Mouse (Mus musculus) small intestine, adult 2 months (tissue): ENCODE measurements around the gene Ruvbl2. TPM values are rescaled to one million over a fixed set of nuclear protein-coding genes. Genes with fewer than 3 reads are reported as not detected.

Source experiments
- H3K27ac ChIP-seq: fragments of 200-500 bp; 2 replicates; pipeline ENCODE4 v1.5.1; 2012; ENCODE audit warnings: low read depth, low read length, control low read depth, inconsistent platforms; ENCODE audit not compliant: insufficient read depth
- H3K27me3 ChIP-seq: fragments of 200-500 bp; 2 replicates; pipeline ENCODE4 v1.6.1; 2012; ENCODE audit warnings: mild to moderate bottlenecking, moderate library complexity, low read length, inconsistent platforms; ENCODE audit not compliant: control insufficient read depth, insufficient read depth
- H3K36me3 ChIP-seq: fragments of 200-500 bp; 2 replicates; pipeline ENCODE4 v1.6.1; 2012; ENCODE audit warnings: mild to moderate bottlenecking, low read length, control low read depth, inconsistent platforms; ENCODE audit not compliant: control insufficient read depth, insufficient read depth
- H3K4me1 ChIP-seq: fragments of 200-500 bp; 2 replicates; pipeline ENCODE4 v1.6.1; 2012; ENCODE audit warnings: low read length, inconsistent platforms, mixed read lengths; ENCODE audit not compliant: control insufficient read depth, insufficient read depth, insufficient read length
- H3K4me3 ChIP-seq: fragments of 200-500 bp; 2 replicates; pipeline ENCODE4 v1.5.1; 2012; ENCODE audit warnings: low read depth, mild to moderate bottlenecking, control low read depth, inconsistent platforms, low read length, moderate library complexity
- CTCF ChIP-seq: fragments of 200-500 bp; IDR thresholded peaks from 2 replicates; pipeline ENCODE4 v1.5.1; 2012; ENCODE audit warnings: low read depth, mild to moderate bottlenecking, control low read depth, inconsistent platforms, low read length, moderate library complexity, mixed read lengths; ENCODE audit not compliant: insufficient replicate concordance, insufficient read length; ENCODE audit errors: extremely low read depth
- POLR2A ChIP-seq: fragments of 200-500 bp; IDR thresholded peaks from 2 replicates; pipeline ENCODE4 v1.6.1; 2012; ENCODE audit warnings: low read depth, mild to moderate bottlenecking, control low read depth, inconsistent platforms, low read length, moderate library complexity
- WGBS: fragments of 180-500 bp; shearing (Covaris S2); methylation state at CpG from one replicate; pipeline ENCODE4 v1.1.7; 2018; 5-methylcytosine and 5-hydroxymethylcytosine counted together
- polyA plus RNA-seq: library from polyadenylated mRNA; depleted of rRNA; stranded (reverse); fragments of >200 nt; gene quantifications from 2 replicates; pipeline ENCODE4 v1.2.3, GENCODE M21; 2012

Ruvbl2 gene
- polyA plus RNA-seq, 1 experiment = 54.3 TPM

DNA sequence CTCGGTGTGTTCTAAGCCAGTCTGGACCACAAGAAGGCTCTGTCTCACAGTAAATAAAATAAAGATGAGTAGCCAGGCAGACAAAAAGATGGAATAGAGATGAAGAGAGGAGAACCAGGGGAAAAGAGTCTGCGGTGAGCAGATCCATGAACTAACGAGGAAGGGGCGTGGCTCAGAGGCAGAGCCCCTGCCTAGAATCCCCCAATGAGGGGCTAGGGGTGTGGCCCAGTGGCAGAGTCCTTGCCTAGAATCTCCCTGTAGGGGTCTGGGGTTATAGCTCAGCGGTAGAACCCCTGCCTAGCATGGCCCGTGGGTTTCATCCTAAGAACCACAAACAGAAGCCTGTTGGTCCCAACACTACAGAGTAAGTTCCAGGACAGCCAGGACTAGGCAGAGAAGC lies 850 bp downstream of the Ruvbl2 start:
- peaks cover 7% of the 10 kb centered on the region; the same call in 1 of the 2 replicates for H3K36me3 ChIP-seq
- WGBS = 86% methylated on average over 6 of the region's 6 CpGs
- H3K27me3 ChIP-seq = no peaks in the 10 kb centered on the region
- no peak overlapping the region for H3K27ac ChIP-seq
- TF ChIP-seq POLR2A = no peak
- no peak for TF ChIP-seq CTCF
- H3K4me1 ChIP-seq = peaks cover 15% of the 10 kb centered on the region
- no peak overlapping the region for H3K4me3 ChIP-seq

DNA sequence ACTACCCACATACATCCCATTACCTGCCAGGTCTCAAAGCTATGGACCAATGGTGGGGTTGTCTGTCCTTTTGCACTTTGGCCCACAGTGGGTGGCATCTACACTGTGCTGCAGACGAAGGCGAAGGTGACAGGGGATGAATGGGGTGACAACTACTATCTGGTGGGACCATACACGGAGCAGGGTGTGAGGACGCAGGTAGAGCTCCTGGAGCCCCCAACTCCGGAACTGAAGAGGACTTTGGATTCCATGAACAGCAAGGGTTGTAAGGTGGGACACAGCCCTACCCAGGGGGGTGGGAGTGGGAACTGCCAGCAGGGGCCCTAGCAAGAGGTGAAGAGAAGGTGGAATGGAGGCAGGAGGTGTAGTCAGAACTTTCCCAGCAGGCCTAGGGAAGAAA lies 1.5 kb downstream of the Ruvbl2 start:
- Histone ChIP-seq H3K27me3 (no peaks in the 10 kb centered on the region), H3K4me3 (no peak overlapping the region), H3K27ac (no peak overlapping the region), H3K4me1 (peaks cover 15% of the 10 kb centered on the region), H3K36me3 (peaks cover 5% of the 10 kb centered on the region; the same call in 1 of the 2 replicates)
- WGBS = 96% methylated on average over 5 of the region's 5 CpGs
- TF ChIP-seq POLR2A = no peak
- no peak for TF ChIP-seq CTCF

DNA sequence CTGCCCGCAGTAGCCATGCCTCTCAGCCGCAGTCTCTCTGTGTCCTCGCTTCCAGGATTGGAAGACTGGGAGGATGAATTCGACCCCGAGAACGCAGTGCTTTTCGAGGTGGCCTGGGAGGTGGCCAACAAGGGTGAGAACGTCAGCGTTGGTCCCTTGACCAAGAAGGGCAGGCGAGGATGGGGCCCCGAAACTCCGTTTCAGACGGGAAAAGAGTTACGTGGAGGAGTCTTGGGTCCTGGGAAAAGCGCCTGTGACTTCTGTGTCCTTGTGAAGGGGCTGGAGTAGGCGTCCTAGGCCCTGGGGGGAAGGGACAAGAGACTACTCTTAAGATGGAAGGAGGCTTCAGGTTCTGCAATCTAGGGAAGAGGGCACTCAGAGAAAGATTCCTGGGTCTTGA lies 2.9 kb downstream of the Ruvbl2 start:
- WGBS = 1% methylated on average over 16 of the region's 16 CpGs

DNA sequence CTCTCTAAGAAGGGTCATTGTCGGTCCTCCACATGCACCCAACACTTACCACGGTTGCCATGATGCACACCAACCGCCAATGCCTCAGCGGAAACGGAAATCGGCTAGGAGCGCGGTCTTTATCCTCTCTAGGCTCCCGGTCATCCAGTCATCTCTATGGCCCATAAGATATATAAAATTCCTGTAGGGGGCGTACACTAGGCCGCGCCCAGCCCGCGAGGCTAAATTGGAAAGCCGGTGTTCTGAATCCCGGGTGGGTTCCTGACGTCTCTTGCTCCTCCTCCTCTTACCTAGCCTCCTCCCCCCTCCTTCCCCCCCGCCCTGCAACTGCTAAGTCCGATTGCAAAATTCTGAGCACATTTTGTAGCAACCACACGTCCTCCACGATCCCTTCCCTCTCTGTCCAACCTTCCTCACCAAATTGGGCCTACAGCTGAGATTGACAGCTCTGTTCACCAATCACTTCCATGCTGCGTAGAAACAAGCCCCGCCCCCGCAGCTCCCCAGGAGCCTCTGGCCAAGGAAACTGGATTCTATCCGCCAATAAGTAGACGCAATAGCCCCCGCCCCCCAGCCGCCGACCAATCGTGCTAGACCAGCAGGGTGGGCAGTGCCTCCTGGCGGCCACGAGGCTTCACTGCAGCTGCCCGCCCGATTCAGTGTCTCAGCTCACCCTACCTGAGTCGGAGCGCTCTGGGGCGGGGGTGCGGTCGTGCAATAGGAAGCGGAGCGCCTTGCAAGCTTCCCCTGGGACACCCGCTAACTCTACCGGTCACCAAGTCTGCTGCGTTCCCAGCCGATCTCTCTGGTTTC lies 3.5 kb downstream of the Ruvbl2 start, which contains the start of gene Gys1:
TSS of gene Gys1 (plus strand) at position 642 of the 813 bp plus-strand sequence.
- under 1% methylated on average over 45 of the region's 45 CpGs for WGBS
- peaks cover 4% of the 10 kb centered on the region for H3K36me3 ChIP-seq
- H3K27ac ChIP-seq = peak within 1 kb of the TSS; percentile 51
- peaks cover 19% of the 10 kb centered on the region for H3K4me1 ChIP-seq
- TF ChIP-seq CTCF = peak; percentile 85
- peak; percentile 77 for TF ChIP-seq POLR2A
- no peaks in the 10 kb centered on the region for H3K27me3 ChIP-seq
- peak within 1 kb of the TSS; percentile 80 for H3K4me3 ChIP-seq

More for the DNA sequence above, 2.9 kb downstream of the Ruvbl2 start:
- TF ChIP-seq CTCF = no peak
- no peak; the same call in 1 of the 2 replicates for TF ChIP-seq POLR2A
- H3K36me3 ChIP-seq = 0 out of 2 replicates have a peak, but pooled peaks cover 2% of the 10 kb centered on the region
- peak overlapping the region; percentile 51 for H3K27ac ChIP-seq
- peak overlapping the region; percentile 80 for H3K4me3 ChIP-seq
- H3K4me1 ChIP-seq = peaks cover 19% of the 10 kb centered on the region
- H3K27me3 ChIP-seq = no peaks in the 10 kb centered on the region

DNA sequence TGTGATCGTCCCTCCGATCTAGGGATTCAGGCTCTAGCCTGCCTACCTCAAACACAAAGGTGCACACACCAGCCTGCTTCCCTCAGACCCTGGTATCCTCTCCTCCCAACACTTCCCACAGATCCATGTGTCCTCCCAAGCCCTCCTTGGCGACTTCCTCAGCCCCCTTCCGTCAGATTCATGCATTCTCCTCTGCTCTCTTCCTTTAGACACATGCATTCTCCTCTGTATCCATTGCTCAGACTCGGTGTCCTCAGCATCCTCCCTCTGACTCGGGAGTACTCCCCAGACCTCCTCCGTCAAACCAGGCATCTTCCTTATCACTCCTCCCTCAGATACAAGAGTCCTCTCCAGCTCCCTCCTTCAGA lies 4.1 kb downstream of the Ruvbl2 start:
- Histone ChIP-seq H3K36me3 (peaks cover 8% of the 10 kb centered on the region), H3K27ac (peak overlapping the region; percentile 29)

DNA sequence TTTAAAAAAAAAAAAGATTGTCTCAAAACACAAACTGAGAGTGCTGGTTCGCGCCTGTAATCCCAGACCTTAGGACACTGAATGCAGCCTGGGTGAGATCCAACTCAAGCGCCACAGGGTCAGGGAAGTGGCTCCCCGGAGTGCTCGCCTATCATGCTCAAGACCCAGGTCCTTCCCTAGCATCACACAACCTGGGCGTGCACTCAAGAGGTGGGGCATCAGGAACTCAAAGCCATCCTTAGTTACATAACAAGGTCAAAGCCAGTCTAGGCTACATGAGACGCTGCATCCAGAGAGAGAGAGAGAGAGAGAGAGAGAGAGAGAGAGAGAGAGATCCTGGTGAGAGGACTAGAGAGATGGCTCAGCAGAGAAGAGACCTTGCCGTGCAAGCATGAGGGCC lies 11.3 kb downstream of the Ruvbl2 start:
- Histone ChIP-seq H3K4me1 (0 out of 2 replicates have a peak, but pooled peaks cover 4% of the 10 kb centered on the region), H3K27ac (no peak overlapping the region), H3K36me3 (peaks cover 53% of the 10 kb centered on the region), H3K4me3 (no peak overlapping the region), H3K27me3 (no peaks in the 10 kb centered on the region)
- TF ChIP-seq POLR2A = no peak
- TF ChIP-seq CTCF = no peak
- 79% methylated on average over 8 of the region's 8 CpGs for WGBS

More for the DNA sequence above, 4.1 kb downstream of the Ruvbl2 start:
- peak overlapping the region; percentile 76 for H3K4me3 ChIP-seq
- 2% methylated on average over 7 of the region's 7 CpGs for WGBS
- TF ChIP-seq POLR2A (no peak), CTCF (no peak)
- H3K27me3 ChIP-seq = no peaks in the 10 kb centered on the region
- peaks cover 19% of the 10 kb centered on the region for H3K4me1 ChIP-seq

DNA sequence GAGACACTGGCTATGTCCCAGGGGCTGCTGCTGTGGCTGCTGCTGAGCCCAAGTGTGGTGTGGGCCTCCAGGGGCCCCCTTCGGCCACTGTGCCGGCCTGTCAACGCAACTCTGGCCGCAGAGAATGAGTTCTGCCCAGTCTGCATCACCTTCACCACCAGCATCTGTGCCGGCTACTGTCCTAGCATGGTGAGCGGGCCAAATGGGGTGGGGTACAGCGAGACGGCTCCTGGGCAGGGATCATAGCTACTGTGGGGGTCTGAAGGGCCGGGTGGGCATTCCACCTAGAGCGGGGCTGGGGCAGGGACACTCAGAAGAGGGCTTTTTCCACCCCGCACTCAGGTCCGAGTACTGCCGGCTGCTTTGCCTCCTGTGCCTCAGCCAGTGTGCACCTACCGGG lies 16.7 kb downstream of the Ruvbl2 start:
- no peak overlapping the region for H3K4me3 ChIP-seq
- TF ChIP-seq CTCF = no peak
- TF ChIP-seq POLR2A = no peak
- peaks cover 40% of the 10 kb centered on the region for H3K36me3 ChIP-seq
- H3K27me3 ChIP-seq = peaks cover 24% of the 10 kb centered on the region
- no peak overlapping the region for H3K27ac ChIP-seq
- 98% methylated on average over 14 of the region's 14 CpGs for WGBS
- peaks cover 3% of the 10 kb centered on the region for H3K4me1 ChIP-seq
